Mouse (Mus musculus) mouse embryonic stem cell (cell line): ENCODE results near the gene Efl1.
"Not testable (repeated sequence)": the region's sequence is repeated elsewhere in the genome, so short reads cannot be mapped to it uniquely, and the experiment has no call there.

Experiments used
- in situ Hi-C, 2 experiments: fragments of 300-500 bp; cut with MboI; formaldehyde crosslinking; loops; 1 replicate in 1 of 2; 3 replicates in 1 of 2; pipeline ENCODE4 v1.14.3; 2019 to 2020; ENCODE audit warnings: low sequenced_read_pairs in 2 of 2, low pct_unique_long_range_greater_than_20kb in 1 of 2, mixed read lengths in 1 of 2; ENCODE audit not compliant: unreplicated experiment in 1 of 2

Gene Efl1

DNA sequence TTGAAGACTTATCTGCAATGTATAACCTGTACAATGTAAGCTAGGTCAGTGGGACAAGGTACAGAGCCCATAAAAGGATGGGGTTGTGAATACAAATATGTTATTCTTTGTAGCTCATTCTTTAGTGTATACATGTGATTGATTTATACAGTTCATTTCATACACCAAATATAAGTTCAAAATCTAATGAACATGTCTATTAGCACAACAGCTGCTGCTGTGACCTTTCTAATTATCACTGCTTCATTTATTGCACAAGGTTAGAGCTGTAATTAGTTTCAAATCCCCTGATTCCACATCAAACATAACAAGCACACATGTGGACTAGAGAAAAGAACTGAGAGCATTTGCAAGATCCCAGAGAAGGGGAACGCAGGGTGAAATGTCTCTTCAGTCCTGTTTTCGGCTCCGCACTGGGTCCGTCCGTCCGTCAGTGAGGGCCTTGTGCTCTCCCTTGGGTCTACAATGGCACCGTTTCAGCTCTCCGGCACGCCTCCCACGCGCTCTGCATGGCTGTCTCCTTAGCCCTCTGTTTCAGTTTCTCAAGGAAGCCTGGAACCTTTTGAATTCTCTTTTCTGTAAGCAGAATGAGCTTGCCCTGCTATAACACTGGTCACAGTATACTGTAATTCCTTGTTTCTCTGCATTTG lies 94.8 kb downstream of the Efl1 start:
- in situ Hi-C loops, result no loop called here

DNA sequence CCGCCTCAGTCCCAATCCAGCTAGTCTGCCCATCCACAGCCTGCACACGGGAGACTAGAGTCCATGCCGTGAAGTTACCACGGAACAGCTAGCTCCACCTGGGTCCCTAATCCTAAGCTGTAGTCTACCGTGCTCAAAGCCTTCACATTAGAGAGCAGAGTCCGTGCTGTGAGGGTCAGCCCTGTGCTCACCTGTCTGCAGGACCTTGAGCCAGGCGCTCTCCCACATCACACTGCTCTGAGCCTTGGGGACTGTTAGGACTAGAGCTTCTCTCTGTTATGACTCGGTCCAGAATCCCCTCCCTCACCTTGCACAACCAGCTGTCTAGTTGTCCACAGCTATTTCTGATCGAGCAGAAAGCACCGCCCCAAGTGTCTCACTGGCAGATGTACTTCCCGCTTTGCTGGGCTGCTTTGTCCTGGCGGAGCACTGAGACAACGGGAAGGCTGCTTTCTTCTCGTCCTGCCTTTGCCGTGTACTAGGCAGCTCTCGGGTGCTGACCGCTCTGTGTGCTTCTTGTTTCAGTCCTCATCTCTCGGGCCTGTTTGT lies 95.8 kb downstream of the Efl1 start:
- in situ Hi-C loops, result no loop called here

DNA sequence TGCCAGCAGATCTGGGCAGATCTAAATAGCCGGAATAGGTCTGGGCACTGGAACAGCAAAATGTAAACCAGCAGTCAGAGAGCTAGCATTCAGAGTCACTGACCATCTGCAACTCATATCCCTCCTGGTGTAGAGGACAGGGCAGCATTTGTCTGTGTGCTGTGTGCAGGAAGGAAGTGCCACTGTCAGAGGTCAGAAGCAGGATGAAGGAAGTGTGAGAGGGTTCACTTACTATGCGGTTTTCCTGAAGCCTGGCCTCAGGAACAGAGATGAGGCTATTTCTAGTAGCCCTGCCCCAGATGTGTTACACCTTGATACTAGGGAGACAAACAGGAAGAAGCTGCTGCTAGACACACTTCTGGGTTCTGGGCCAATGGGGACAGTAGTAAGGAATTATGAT lies 100.4 kb downstream of the Efl1 start:
- in situ Hi-C loops, result no loop called here

DNA sequence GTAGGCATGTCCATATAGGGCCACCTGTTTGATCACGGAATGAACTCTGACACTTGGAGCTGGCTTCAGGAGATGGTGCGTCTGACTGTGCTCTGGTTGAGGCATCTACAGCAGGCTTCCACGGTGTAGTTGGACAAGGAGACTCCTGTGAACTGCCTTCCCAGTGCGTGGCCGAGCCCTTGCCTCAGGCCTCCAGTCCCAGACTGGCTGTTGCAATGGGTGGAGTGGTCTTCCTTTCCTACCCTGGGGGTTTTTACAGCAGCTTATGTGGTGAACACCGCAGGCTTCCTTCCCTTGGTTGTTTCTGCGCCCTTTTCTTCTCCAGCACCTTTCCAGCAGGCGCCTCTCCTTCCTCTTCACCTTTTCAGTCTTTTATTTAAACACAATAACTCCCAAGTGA lies 100.8 kb downstream of the Efl1 start:
- in situ Hi-C loops, result no loop called here

DNA sequence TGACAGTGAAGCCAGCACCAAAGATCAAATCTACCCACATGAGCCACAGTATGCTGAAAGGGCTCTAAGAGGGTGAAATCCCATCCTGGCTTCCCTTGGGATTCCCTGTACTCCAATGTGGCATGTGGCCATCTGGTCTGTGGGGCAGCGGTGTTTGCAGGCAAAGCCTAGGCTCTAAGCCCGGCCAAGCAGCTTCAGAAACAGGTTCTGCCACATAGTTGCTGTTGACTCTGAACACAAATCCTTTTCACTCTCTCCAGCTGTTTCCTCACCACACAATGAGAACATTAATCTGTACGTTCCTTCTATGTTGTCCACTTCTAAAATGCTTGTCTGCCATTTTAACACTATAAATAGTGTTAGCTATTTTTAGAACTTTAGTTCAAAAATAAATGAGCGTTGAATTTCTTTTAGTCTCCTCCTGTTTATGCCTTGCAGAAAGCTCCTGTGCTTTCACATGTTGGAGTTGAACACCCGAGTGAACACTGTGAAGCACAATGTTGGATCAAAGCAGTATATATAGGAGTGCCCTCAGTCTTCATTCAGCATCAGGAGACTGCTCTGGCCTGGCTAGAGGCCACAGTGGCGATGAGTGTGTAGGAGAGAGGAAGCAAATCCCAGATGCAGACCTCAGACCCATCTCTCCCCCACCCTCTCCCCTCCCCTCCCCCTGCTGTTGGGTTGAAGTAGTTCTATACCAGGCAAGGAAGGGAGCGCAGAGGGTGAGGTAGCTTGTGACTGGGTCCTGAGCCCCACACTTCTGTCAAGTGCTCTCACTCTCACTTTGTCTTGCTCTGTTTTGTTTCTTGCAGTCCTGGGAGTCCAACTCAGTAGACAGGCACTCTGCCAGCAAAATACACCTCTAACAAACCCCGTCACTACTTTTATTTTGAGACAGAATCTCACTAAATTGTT lies 104.0 kb downstream of the Efl1 start:
- in situ Hi-C loops, result no loop called here

DNA sequence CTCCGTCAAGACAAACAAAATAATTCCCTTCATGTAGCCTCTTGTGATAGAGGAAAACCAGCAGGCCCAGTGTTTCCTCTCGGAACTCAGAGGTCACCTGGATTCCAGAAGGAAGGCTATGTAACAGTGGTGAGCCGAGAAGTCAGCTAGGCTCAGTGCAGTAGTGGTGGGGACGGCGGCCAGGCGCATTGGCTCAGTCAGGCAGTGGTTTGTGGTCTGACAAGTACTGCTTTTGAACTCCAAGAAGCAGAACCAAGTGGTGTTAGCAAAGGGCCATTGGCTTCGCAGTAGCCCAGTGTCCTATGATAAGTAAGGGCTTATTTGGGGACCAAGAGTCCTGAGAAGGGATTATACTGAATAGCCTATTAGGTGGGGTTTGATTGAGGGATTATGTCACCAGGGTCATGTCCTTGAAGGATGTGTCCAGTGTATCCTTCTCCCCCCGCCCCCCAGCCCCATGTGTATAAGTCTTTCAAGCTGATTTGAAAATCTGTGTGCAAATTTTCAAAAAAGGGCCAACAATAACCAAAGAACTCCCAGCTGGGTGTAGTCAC lies 107.3 kb downstream of the Efl1 start:
- in situ Hi-C loops, result no loop called here

DNA sequence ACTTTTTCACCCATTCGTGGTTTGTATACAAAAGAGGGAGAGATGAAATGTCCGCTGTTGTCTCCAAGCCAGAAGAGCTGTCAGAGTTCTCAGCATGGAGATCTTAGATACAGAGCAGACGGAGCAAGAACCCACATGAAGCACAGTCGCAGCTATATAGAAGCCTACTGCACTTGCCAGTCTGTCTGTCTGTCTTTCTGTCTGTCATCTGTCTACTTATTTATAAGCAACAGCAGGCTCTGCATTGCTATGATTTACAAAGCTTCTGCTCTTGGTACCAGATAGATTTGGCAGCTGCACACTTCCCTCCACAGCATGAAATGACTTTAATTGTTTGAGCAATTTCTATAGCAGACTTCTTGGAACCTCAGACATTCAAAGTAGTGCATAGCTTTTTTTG lies 110.1 kb downstream of the Efl1 start:
- in situ Hi-C loops, result no loop called here

DNA sequence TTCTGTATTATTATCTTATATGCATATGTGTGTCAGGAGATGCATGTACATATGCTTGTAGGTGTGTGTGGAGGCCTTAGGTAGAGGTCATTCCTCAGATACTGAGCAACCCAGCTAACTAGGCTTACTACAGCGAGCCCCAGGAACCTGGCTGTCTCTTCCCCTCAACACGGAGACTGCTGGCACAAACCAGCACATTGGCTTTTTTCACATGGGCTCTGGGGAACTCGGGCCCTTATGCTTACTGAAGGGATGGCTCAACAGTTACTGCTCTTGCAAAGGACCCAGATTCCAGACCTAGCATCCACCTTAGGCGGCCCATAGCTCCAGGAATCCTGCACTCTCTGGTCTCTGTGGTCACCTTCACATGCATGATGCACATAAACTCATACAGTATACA lies 110.7 kb downstream of the Efl1 start:
- in situ Hi-C loops, result no loop called here

DNA sequence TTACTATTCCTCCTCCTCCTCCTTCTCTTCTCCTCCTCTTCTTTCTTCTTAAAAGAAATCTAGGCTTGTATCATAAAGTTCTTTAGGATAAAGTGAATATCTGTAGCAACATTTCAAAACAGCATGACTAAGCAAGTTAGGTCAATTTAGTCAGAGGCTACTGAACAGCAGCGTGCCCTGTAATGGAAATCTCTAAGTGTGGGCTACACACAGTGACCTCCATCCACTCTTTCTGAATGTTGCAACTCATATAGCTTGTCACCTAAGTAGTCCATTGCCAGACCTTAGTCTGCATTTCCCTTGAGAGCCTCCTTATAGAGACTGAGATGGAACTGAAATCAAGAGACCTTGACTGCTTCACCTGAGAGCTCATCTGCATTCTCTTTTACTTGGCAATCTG lies 116.5 kb downstream of the Efl1 start:
- in situ Hi-C loops, result no loop called here

DNA sequence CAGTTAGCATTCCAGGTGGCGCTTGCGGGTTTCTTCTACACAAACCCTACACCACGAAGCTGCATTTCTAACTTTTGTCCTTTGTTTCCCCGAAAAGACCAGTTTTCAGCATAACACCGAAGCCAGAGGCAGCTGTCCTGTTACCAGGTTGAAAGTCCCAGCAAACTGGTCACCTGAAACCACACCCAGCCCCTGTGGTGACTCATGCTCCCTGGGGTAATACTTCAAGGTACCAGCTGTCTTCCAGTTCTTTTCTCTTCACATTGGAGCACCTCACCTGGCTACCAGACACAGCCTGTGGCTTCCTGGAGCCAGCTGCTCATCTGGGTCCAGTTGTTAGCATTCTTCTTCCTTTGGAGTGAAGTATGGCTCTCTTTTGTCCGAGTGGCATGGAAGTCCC lies 118.2 kb downstream of the Efl1 start:
- in situ Hi-C loops, result no loop called here

DNA sequence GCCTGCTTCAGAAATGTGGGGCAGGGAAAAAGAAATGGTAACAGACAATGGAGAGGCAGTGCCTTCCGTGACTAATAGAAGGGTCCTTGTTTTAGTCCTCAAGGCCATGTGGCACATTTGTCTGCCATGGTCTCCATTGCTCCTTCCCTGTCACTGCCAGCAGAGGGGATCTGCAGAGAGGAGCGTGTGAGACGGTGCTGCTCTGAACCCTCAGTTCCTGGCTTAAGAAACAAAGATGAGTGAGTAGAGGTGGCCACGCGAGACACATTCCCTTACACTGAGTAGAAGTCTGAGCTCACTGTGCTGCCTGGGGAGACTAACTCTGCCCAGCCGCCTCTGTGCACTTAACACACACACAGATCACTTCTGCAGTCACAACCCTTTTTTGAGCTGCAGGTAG lies 121.8 kb downstream of the Efl1 start:
- in situ Hi-C loops, result no loop called here

DNA sequence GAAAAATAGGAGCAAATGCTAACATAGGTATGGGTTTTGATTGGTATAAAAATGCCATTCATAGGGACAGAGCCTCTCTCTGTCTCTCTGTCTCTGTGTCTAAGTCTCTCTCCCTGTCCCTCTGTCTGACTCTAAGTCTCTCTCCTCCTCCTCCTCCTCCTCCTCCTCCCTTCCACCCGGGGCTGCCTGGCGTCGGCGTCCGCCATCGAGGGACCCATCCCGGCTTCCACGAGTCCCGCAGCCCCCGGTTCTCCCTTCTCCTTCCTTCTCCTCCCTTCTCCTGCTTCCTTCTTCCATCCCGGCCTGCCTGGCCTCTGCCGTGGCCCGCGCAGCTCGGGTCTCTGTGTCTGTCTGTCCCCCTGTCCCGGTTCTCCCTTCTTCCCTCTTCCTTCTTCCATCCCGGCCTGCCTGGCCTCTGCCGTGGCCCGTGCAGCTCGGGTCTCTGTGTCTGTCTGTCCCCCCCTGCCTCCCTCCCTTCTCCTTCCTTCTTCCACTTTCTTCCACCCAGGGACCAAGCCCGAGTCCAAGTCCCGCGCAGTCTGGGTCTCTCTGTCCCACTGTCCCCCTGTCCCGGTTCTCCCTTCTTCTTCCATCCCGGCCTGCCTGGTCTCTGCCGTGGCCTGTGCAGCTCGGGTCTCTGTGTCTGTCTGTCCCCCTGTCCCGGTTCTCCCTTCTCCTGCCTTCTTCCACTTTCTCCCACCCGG lies 122.7 kb downstream of the Efl1 start:
- in situ Hi-C loops, result not testable (repeated sequence)

DNA sequence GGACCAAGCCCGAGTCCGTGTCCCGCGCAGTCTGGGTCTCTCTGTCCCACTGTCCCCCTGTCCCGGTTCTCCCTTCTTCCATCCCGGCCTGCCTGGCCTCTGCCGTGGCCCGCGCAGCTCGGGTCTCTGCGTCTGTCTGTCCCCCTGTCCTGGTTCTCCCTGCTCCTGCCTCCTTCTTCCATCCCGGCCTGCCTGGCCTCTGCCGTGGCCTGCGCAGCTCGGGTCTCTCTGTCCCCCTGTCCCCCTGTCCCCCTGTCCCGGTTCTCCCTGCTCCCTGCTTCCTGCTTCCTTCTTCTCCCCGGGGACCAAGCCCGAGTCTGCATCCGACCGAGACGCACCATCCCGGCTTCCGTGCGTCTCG lies 123.2 kb downstream of the Efl1 start:
- in situ Hi-C loops, result not testable (repeated sequence)

DNA sequence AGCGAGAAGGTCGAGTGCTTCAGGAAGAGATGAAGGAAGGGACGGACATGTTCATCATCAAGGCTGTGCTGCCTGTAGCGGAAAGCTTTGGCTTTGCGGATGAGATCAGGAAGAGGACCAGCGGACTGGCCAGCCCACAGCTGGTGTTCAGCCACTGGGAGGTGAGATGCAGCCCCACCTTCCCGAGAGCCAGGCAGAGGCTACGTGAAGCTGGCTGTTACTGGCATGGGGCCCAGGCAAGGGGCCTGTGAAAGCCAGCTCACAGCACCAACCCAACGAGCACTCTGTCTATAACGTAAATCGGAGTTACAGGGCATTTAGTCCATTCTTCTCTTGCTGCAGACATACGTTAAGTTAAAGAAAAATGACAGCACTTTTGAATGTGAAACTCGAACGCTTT lies 124.1 kb downstream of the Efl1 start:
- in situ Hi-C loops, result no loop called here

DNA sequence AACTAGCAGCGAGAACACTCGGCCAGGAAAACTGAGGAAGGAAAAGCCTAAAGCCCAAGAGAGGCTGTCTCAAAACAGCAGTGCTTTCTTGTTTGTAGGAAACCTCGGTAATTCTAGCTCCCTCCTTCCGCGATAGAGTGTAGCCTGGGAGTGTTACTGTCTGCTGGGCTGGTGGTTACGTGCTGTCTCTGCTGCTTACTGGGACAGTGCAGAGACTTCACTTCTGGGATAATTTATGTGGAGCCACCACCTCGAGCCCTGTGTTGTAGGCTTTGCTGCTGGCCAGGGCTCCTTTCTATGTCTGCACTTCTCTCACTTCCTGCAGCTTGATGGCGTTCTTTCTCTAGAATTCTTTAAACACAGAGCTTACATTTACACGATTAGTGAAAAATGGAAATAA lies 124.7 kb downstream of the Efl1 start:
- in situ Hi-C loops, result no loop called here

DNA sequence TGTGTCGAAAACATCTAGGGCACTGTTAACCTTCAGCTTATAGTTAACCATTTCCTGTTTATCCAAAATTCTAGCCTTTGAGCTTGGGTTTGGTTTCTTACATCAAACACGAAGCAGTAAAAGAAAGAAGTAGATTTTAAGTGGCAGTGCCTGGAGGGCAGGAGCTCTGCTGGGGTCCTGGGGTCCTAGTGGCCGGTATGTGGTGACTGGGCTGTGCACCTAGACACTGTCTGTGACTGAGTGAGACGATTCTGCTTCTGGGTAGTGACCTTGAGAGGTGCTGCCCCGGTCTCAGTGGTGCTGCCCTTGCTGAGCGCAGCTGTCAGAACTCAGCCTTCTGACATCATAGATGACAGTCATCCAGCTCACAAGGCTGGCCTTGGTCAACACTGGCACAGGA lies 125.5 kb downstream of the Efl1 start:
- in situ Hi-C loops, result no loop called here

DNA sequence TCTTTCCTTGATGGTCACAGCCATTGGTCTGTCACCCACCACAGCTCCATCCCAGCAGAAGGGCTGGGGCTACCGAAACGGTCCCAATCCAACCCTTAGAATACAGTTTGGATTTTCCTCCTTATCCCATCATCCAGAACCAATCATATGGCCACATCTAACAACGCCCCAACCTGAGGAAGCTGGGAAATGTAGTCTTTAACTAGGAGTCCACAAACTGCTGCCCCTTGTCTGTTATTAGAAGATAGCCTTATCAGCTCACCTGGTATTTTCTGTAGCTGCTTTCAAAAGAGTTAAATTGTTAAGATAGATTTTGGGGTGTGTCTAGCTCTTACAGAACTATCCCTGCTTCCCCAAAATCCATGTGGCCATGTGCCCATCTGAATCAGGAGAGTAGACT lies 126.7 kb downstream of the Efl1 start:
- in situ Hi-C loops, result no loop called here

DNA sequence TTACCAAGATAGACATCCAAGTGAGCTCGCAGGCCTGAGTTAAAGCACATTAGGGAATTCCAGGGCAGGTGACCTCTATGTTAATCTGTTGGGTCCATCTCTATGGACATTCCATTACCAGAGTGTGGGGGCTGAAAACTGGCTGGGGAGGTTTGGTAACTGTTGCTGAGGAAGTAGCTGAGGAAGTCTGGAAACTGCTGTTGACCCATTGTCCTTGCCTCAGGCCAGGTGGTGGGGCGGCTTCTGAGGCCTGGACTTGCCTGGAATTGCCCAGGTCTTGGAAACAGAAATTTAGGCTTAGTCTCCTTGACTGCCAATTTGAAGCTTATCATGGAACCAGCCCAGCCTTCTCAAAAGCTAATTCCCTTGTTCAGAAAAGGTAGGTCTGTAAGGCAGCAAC lies 134.7 kb downstream of the Efl1 start:
- in situ Hi-C loops, result no loop called here

DNA sequence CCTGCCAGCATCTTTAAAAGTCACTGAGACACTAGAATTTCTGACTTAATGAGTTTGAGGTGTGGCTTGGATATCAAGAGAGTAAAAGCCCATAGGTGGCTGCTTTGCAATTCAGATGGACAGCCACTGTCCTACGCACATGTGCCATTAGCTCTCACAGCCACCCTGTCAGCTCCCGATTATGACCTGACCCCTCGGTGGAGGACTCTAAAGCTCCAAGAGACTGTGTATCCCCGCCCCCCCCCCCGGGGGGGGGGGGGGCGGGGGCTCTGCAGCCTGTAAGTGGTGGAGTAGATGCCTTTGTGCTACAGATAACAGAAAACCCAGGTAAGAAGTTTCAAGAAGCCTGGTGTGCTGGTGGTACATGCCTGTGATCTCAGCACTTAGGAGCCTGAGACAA lies 135.3 kb downstream of the Efl1 start:
- in situ Hi-C loops, result no loop called here
